Mouse (Mus musculus): ENCODE measurements around the gene Wtap. TPM values are rescaled to one million over a fixed set of nuclear protein-coding genes. Genes with fewer than 3 reads are reported as not detected.
"Not testable (repeated sequence)": the region's sequence is repeated elsewhere in the genome, so short reads cannot be mapped to it uniquely, and the experiment has no call there.

The Wtap gene
- 111 and 122 TPM in 2 replicates for polyA plus RNA-seq (2016; fragmentation: Nextera tagmentation; extraction: Ambion mirVana)

- H3K9ac ChIP-seq = peak within 1 kb of the TSS; percentile 99
- H3K36me3 ChIP-seq = no peaks in the 10 kb centered on the region
- H3K4me1 ChIP-seq = peaks cover 10% of the 10 kb centered on the region
- peak within 1 kb of the TSS; percentile 98 for H3K4me3 ChIP-seq
- 92% methylated on average over 1 of the region's 1 CpGs for WGBS
- no peaks in the 10 kb centered on the region for H3K9me3 ChIP-seq (replicated peaks)
- H3K27me3 ChIP-seq = no peaks in the 10 kb centered on the region
- no peak for ATAC-seq (ENCODE audit: low FRiP score)
- peak within 1 kb of the TSS; percentile 100 for H3K27ac ChIP-seq
- peak within 1 kb of the TSS; percentile 85 for H3K4me2 ChIP-seq (replicated peaks)
Observed at GRCm38 (mm10) chr17:12994069-12994468, at the start of gene Wtap. TSS of gene Wtap (minus strand) at chr17:12994169.

- H3K4me3 ChIP-seq; H3K27me3 ChIP-seq; H3K9me3 ChIP-seq (replicated peaks); H3K36me3 ChIP-seq; H3K4me1 ChIP-seq; H3K27ac ChIP-seq; H3K9ac ChIP-seq; H3K4me2 ChIP-seq (replicated peaks): not testable (repeated sequence)
- 87% methylated on average over 4 of the region's 12 CpGs for WGBS
- ATAC-seq (ENCODE audit: low FRiP score) = 0 out of 2 replicates have a peak, but pooled peaks have one; percentile 43
Observed at GRCm38 (mm10) chr17:13036627-13037192, 42.7 kb upstream of the Wtap start.

- no peaks in the 10 kb centered on the region for H3K27me3 ChIP-seq
- no peak overlapping the region for H3K4me2 ChIP-seq (replicated peaks)
- H3K9ac ChIP-seq = no peak overlapping the region
- H3K9me3 ChIP-seq (replicated peaks) = no peaks in the 10 kb centered on the region
- no peak overlapping the region for H3K4me3 ChIP-seq
- 75% methylated on average over 3 of the region's 3 CpGs for WGBS
- peaks cover 9% of the 10 kb centered on the region for H3K4me1 ChIP-seq
- H3K36me3 ChIP-seq = peaks cover 40% of the 10 kb centered on the region
- no peak overlapping the region for H3K27ac ChIP-seq
- ATAC-seq (ENCODE audit: low FRiP score) = no peak
Observed at GRCm38 (mm10) chr17:13013316-13013715, 19.3 kb upstream of the Wtap start.

GRCm38 (mm10) chr17:13009887-13010286 lies 15.9 kb upstream of the Wtap start:
- no peak for ATAC-seq (ENCODE audit: low FRiP score)
- Histone ChIP-seq H3K4me1 (peaks cover 9% of the 10 kb centered on the region), H3K27me3 (no peaks in the 10 kb centered on the region), H3K4me3 (no peak overlapping the region), H3K9me3 (replicated peaks) (no peaks in the 10 kb centered on the region), H3K9ac (no peak overlapping the region), H3K36me3 (peaks cover 26% of the 10 kb centered on the region), H3K4me2 (replicated peaks) (no peak overlapping the region), H3K27ac (no peak overlapping the region)
- WGBS = 38% methylated on average over 3 of the region's 3 CpGs

GRCm38 (mm10) chr17:13008528-13008927 lies 14.6 kb upstream of the Wtap start:
- Histone ChIP-seq H3K4me1 (peaks cover 9% of the 10 kb centered on the region), H3K27me3 (no peaks in the 10 kb centered on the region), H3K9ac (peak overlapping the region; percentile 83), H3K27ac (peak overlapping the region; percentile 91), H3K4me3 (peak overlapping the region; percentile 92), H3K4me2 (replicated peaks) (peak overlapping the region; percentile 85), H3K36me3 (peaks cover 18% of the 10 kb centered on the region; the same call in 1 of the 2 replicates), H3K9me3 (replicated peaks) (no peaks in the 10 kb centered on the region)
- 4% methylated on average over 10 of the region's 10 CpGs for WGBS
- ATAC-seq (ENCODE audit: low FRiP score) = no peak

- H3K4me3 ChIP-seq = peak overlapping the region; percentile 92
- H3K4me2 ChIP-seq (replicated peaks) = peak overlapping the region; percentile 85
- peak overlapping the region; percentile 91 for H3K27ac ChIP-seq
- H3K9ac ChIP-seq = peak overlapping the region; percentile 83
- H3K4me1 ChIP-seq = peaks cover 9% of the 10 kb centered on the region
- no peaks in the 10 kb centered on the region for H3K9me3 ChIP-seq (replicated peaks)
- no peaks in the 10 kb centered on the region for H3K27me3 ChIP-seq
- peak; percentile 98 for ATAC-seq (ENCODE audit: low FRiP score)
- peaks cover 12% of the 10 kb centered on the region; the same call in 1 of the 2 replicates for H3K36me3 ChIP-seq
- under 1% methylated on average over 73 of the region's 76 CpGs for WGBS
Observed at GRCm38 (mm10) chr17:13007730-13008425, 13.9 kb upstream of the Wtap start.

GRCm38 (mm10) chr17:13006984-13007383 lies 13.0 kb upstream of the Wtap start:
- ATAC-seq (ENCODE audit: low FRiP score) = peak; percentile 18; the same call in 1 of the 2 replicates
- Histone ChIP-seq H3K4me2 (replicated peaks) (peak overlapping the region; percentile 85), H3K9me3 (replicated peaks) (no peaks in the 10 kb centered on the region), H3K36me3 (peaks cover 5% of the 10 kb centered on the region; the same call in 1 of the 2 replicates), H3K4me1 (peaks cover 9% of the 10 kb centered on the region), H3K27ac (peak overlapping the region; percentile 60; the same call in 1 of the 2 replicates), H3K9ac (no peak overlapping the region), H3K27me3 (no peaks in the 10 kb centered on the region), H3K4me3 (peak overlapping the region; percentile 92)
- WGBS = 52% methylated on average over 5 of the region's 5 CpGs

GRCm38 (mm10) chr17:13006546-13006945 lies 12.6 kb upstream of the Wtap start, which contains the start of gene Sod2:
TSS of gene Sod2 (plus strand) at chr17:13006846.
- H3K4me1 ChIP-seq; ATAC-seq (ENCODE audit: low FRiP score); H3K27me3 ChIP-seq; H3K9me3 ChIP-seq (replicated peaks); H3K36me3 ChIP-seq: not testable (repeated sequence)
- 86% methylated on average over 2 of the region's 2 CpGs for WGBS
- peak within 1 kb of the TSS; percentile 92 for H3K4me3 ChIP-seq
- peak within 1 kb of the TSS; percentile 83 for H3K9ac ChIP-seq
- peak within 1 kb of the TSS; percentile 85 for H3K4me2 ChIP-seq (replicated peaks)
- peak within 1 kb of the TSS; percentile 60; the same call in 1 of the 2 replicates for H3K27ac ChIP-seq

GRCm38 (mm10) chr17:13004436-13004835 lies 10.5 kb upstream of the Wtap start:
- not testable (repeated sequence) for ATAC-seq (ENCODE audit: low FRiP score); H3K9ac ChIP-seq; H3K27ac ChIP-seq; H3K27me3 ChIP-seq; H3K4me3 ChIP-seq; H3K36me3 ChIP-seq; H3K9me3 ChIP-seq (replicated peaks); H3K4me2 ChIP-seq (replicated peaks); H3K4me1 ChIP-seq
- WGBS = 76% methylated on average over 2 of the region's 2 CpGs

GRCm38 (mm10) chr17:13002243-13002642 lies 8.3 kb upstream of the Wtap start:
- ATAC-seq (ENCODE audit: low FRiP score); H3K4me3 ChIP-seq; H3K4me1 ChIP-seq; H3K27me3 ChIP-seq; H3K9ac ChIP-seq; H3K4me2 ChIP-seq (replicated peaks); H3K9me3 ChIP-seq (replicated peaks); H3K36me3 ChIP-seq; H3K27ac ChIP-seq: not testable (repeated sequence)
- WGBS = 92% methylated on average over 5 of the region's 5 CpGs

GRCm38 (mm10) chr17:12999069-12999468 lies 5.1 kb upstream of the Wtap start:
- 80% methylated on average over 6 of the region's 6 CpGs for WGBS
- H3K4me3 ChIP-seq = no peak overlapping the region
- H3K27me3 ChIP-seq = no peaks in the 10 kb centered on the region
- H3K4me1 ChIP-seq = no peaks in the 10 kb centered on the region
- no peaks in the 10 kb centered on the region for H3K36me3 ChIP-seq
- no peaks in the 10 kb centered on the region for H3K9me3 ChIP-seq (replicated peaks)
- H3K9ac ChIP-seq = no peak overlapping the region
- ATAC-seq (ENCODE audit: low FRiP score) = no peak
- no peak overlapping the region for H3K4me2 ChIP-seq (replicated peaks)
- no peak overlapping the region for H3K27ac ChIP-seq

GRCm38 (mm10) chr17:12997890-12998289 lies 3.9 kb upstream of the Wtap start:
- ATAC-seq (ENCODE audit: low FRiP score) = no peak
- 90% methylated on average over 5 of the region's 5 CpGs for WGBS

More at GRCm38 (mm10) chr17:12997890-12998289, 3.9 kb upstream of the Wtap start:
- Histone ChIP-seq H3K9me3 (replicated peaks) (no peaks in the 10 kb centered on the region), H3K27me3 (no peaks in the 10 kb centered on the region), H3K4me1 (no peaks in the 10 kb centered on the region), H3K4me3 (no peak overlapping the region), H3K9ac (no peak overlapping the region), H3K36me3 (no peaks in the 10 kb centered on the region), H3K27ac (no peak overlapping the region), H3K4me2 (replicated peaks) (no peak overlapping the region)
